Mouse (Mus musculus): Measurements from ENCODE around the gene Orai1.
"Not testable (repeated sequence)": the region's sequence is repeated elsewhere in the genome, so short reads cannot be mapped to it uniquely, and the experiment has no call there.

Gene Orai1

DNA sequence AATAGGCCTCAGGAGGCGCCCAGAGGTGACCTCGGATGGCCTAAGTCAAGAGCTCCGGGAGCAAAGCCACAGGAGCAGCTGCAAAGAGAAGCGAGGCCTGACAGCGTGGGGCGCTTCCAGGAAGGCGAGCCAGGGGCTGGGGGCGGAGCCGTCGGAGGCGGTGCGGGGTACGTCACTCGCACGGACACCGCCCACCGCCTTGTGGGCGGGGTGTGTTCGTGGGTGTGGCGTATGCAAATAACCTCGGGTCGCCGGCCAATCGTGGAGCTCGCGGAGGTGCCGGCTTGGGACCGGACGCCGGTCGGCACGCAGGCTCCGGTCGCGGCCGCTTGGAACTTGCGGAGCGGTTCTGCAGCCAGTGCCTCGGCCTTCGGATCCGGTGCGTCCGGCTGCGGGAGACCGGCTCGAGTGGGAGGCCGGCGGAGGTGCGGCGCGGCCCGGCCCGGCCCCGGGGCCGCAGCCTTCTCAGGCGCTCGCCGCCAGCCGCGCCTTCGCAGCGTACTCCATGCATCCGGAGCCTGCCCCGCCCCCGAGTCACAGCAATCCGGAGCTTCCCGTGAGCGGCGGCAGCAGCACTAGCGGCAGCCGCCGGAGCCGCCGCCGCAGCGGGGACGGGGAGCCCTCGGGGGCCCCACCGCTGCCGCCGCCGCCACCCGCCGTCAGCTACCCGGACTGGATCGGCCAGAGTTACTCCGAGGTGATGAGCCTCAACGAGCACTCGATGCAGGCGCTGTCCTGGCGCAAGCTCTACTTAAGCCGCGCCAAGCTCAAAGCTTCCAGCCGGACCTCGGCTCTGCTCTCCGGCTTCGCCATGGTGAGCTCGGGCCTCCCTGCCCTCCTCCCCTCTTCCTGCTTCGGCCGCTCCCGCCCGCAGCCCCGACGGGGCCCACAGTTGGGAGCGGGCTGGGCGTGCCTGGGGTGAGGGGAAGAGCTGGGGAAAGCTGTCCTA lies at the start of gene Orai1:
Gene Orai1, plus strand, starts transcription at position 322 of the 949 bp plus-strand sequence.
- peak; percentile 99 for DNase-seq (ENCODE audit: extremely low spot score, low spot score)

GRCm38 (mm10) chr5:122965427-122965826 lies 49.4 kb upstream of the Orai1 start:
- no peak for DNase-seq (ENCODE audit: extremely low spot score, low spot score)

- DNase-seq (ENCODE audit: extremely low spot score, low spot score): peak; percentile 72
Observed at GRCm38 (mm10) chr5:122968322-122968721, 46.6 kb upstream of the Orai1 start.

DNA sequence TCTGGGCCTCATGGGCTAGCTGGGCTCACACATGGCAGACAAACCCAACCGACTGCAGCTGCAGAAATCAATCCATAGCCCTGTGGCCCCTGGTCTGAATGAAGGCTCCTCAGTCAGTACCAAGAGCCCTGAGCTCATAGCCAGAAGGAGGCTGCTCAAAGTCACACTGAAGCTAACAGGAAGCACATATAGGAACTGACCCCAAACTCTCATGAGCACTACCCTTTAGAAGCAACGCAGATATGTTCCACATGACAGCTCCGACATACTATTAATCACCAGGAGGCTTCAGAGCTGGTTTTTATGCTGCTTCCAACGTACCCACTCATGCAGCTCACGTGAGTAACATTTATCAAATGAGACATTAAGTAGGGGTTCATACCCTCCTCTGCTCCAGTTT lies 44.8 kb upstream of the Orai1 start:
- no peak for DNase-seq (ENCODE audit: extremely low spot score, low spot score)

DNA sequence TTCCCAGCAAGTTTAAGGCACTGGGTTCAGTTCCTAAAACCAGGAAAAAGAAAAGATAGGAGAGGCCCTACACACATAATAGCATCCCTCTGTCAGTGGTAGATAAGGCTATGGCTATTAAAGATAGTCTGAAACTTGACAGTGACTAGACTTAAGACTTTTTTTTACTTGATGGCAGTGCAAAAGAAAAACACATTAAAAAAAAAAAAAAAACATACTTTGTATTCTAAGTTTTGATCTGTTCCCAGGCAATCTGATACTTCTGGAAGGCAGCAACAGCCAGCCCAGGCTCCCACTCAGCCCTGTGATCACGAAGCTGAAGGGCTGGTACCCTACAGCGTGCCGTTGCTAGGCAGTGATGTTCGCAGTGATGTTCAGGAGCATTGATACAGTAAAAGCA lies 43.4 kb upstream of the Orai1 start:
- DNase-seq (ENCODE audit: extremely low spot score, low spot score): no peak

DNA sequence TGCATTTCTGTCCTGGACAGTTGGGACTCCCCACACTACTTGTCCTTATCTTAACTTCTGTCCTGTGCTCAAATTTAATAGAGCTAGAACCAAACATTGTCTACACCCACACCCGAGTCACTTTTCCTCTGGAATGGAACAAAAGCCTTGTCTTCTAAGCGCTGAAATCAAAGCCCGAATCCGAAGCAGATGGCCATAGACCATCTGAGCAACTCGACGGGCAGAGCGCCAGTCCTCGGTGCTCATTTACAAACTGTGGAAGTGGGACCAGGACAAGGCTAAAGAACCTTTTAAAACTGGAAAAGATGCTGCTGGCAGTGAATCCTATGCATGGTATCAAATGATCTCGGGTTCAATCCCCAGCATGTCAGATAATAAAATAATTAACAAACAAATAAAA lies 42.8 kb upstream of the Orai1 start:
- DNase-seq (ENCODE audit: extremely low spot score, low spot score): no peak

DNA sequence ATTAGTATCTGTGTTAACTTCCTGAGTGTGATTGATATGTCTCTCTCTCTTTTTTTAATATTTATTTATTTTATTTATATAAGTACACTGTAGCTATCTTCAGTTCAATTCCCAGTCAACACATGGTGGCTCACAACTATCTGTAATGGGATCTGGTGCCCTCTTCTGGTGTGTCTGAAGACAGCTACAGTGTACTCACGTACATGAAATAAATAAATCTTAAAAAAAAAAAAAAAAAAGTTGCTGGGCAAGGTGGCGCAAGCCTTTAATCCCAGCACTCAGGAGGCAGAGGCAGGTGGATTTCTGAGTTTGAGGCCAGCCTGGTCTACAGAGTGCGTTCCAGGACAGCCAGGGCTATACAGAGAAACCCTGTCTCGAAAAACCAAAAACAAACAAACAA lies 40.2 kb upstream of the Orai1 start:
- not testable (repeated sequence) for DNase-seq (ENCODE audit: extremely low spot score, low spot score)

DNA sequence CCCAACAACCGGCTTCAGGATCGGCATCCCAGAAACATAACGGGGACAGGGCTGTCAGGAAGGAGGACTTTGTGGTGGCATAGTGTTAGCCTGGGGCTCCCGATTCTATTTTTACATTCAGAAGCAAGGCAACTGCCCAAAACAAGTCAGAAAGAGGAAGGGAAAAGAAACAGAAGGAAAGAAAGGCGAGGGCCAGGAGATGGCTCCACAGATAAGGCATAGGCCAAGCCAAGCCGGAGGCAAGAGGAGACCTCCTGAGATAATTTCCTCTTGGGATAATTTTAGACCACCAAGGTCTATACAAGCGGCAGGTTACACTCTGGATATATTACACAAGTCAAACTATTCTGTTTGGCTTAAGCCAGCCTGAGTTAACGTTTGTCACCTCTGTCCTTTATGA lies 35.9 kb upstream of the Orai1 start:
- no peak for DNase-seq (ENCODE audit: extremely low spot score, low spot score)

- no peak for DNase-seq (ENCODE audit: extremely low spot score, low spot score)
Observed at GRCm38 (mm10) chr5:122984483-122984882, 30.4 kb upstream of the Orai1 start.

GRCm38 (mm10) chr5:122985276-122985675 lies 29.6 kb upstream of the Orai1 start:
- DNase-seq (ENCODE audit: extremely low spot score, low spot score): no peak

DNA sequence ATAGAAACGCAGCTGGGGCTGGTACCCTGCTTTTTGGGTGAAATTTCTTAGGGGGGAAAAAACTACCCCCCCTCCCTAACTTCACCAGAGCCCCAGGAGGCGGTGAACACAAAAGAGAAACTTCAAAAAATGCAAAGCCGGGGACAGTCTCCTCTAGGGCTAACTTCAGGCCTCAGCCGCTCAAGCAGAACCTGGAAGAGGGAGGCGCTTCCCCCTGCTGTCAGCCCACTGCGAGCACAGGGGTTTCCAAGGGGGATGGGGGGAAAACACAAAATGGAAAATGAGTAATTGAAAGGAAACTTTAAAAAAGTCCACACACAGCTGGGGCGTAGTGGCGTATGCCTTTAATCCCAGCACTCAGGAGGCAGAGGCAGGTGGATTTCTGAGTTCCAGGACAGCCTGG lies 28.8 kb upstream of the Orai1 start:
- peak; percentile 24 for DNase-seq (ENCODE audit: extremely low spot score, low spot score)

- DNase-seq (ENCODE audit: extremely low spot score, low spot score): peak; percentile 57
Observed at GRCm38 (mm10) chr5:122987211-122988020, 27.5 kb upstream of the Orai1 start.

GRCm38 (mm10) chr5:122988021-122988751 lies 26.7 kb upstream of the Orai1 start:
- peak; percentile 64 for DNase-seq (ENCODE audit: extremely low spot score, low spot score)

DNA sequence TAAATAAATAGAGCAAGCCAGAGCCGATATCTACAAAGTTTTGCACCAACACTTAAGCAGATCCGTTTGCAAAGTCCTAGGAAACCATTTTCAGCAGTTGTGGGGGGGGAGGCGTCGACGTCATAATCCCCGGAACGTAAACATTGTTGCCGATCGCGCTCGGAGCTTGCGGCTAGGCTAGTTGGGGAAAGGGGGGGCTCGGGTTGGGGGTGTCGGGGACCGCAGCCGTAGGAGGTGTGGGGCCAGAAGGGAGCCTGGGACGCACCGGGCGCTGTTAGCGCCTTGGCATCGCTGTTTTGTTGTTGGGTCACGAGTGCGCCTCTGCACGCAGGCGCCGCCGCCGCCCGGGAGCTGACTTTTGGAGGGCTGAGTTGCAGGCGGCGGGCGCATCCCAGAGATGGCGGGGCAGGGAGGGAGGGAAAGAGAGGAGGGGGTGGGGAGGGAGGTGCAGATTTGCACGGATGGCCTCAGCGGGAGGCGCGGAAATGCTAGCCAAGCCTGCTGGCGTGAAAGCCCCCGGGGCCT lies 25.8 kb upstream of the Orai1 start:
- peak; percentile 86 for DNase-seq (ENCODE audit: extremely low spot score, low spot score)

DNA sequence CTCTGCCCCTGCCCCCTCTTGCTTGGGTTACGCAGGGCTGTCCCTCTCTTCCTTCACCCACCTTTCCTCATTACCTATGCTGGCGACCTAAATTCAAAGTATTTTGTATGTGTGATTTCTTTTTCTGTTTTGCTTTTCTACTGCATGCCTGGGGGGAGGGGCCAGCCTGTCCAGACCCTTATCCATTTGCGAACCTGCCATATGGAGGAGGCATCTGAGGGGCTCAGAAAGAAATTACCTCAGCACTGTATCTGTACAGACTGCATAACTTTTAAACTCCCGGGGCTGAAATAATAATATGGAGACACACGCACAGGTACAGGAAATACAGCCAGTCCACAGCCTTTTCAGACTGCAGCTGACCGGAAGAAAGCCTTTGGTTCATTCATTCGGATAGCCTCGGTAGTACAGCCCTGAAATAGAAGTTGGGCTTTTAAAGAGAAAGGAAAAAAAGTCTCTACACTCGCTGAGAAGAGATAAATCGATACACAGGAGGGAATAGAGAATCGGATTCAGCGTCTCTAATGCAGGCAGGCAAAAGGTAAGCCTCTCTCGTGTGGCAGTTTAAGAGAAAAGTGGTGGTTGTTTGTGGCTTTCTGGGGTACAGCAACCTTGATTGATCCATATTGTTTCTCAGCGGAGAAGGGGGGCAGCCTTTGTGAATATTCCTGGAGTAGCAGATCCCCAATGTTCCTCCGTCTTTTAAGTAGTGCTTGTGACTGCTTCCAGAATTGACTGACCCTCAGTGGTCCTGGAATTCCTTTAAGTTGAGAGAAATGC lies 25.1 kb upstream of the Orai1 start, which contains the start of gene Kdm2b:
Gene Kdm2b, minus strand, starts transcription at position 273 of the 780 bp plus-strand sequence.
- peak; percentile 60 for DNase-seq (ENCODE audit: extremely low spot score, low spot score)

DNA sequence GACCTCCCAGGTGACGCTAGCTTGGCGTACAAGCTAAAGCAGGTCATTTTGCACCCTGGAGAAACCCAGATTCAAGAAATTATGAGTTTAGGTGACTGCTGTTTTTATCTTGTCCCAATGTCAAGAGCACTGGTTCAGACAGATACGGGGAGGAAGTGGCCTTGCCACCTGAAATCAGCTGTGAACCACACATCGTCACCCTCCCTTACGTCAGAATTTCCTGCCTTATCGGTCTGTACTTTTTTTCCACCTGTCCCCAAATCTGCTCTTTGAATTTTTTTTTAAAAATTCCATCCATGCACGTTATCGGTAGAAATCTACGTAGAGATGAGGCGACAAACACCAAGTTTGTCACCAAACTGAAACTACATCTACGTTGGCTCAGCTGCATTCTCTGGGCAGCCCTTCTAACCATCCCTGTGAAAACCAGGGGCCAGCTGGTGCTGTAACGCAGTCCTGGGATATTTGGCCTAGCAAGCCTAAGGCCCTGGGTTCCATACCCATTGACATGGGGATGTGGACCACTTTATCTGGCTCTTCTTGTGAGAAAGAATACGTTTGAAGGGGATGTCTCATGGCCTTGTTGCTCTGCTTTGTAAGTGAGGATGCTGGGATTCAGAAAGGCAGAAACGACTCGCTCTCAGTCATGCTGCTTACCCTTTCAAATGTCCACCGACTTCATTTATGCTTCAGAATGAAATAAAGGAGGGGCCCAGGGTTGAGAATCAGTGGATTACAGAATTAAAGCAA lies 24.3 kb upstream of the Orai1 start:
- peak; percentile 30 for DNase-seq (ENCODE audit: extremely low spot score, low spot score)

GRCm38 (mm10) chr5:122991350-122992004 lies 23.4 kb upstream of the Orai1 start:
- DNase-seq (ENCODE audit: extremely low spot score, low spot score): peak; percentile 36

DNA sequence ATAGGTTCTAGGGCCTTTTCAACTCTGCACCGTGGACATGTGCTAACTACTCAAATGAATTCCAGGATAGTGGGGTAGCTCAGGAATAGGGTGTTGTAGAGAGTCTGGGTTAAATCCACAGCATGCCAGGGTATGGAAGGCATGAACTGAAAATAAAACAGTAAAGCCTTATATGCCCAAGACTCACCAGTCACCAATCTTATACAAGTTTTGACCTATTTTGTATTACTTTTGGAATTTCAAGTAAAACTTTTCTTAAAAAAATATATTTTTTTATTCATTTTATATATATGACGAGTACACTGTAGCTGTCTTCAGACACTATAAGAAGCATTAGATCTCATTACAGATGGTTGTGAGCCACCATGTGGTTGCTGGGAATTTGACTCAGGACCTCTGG lies 21.1 kb upstream of the Orai1 start:
- DNase-seq (ENCODE audit: extremely low spot score, low spot score): no peak

DNA sequence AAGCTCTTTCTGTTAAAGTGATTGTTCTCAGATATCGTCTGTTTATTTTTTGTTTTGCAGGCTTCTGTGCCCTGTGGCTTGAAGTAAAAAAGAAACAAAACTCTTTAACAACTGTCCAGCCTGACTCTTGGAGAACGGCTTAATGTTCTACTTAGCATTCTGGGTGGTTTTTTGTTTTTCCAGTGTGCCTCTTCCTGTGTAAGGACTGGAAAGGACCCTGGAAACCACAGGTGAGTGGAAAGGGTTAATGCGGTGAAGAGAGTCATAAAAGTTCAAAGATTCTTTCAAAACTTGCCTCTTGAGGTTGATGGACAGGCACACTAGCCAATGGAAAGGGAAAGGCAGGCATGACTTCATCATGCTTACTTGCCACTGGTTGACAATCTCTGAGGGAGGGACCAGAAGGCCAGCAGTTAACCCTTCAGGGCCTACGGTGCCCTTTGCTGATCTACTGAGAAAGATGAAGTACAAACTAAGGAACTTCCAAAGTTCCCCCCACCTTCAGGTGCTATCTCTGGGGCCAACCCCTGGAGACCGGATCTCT lies 20.5 kb upstream of the Orai1 start:
- peak; percentile 89 for DNase-seq (ENCODE audit: extremely low spot score, low spot score)
